Mouse (Mus musculus) liver, embryonic 14 days (tissue): ENCODE results near the gene Col6a3. TPM values are rescaled to one million over a fixed set of nuclear protein-coding genes. Genes with fewer than 3 reads are reported as not detected.

Experiments
- polyA plus RNA-seq: library from polyadenylated mRNA; depleted of rRNA; stranded (reverse); fragments of >200 nt; gene quantifications from 2 replicates; pipeline ENCODE4 v1.2.3, GENCODE M21; 2012; rRNA removed

The Col6a3 gene
- polyA plus RNA-seq: 4.1 and 7.7 TPM in 2 replicates

DNA sequence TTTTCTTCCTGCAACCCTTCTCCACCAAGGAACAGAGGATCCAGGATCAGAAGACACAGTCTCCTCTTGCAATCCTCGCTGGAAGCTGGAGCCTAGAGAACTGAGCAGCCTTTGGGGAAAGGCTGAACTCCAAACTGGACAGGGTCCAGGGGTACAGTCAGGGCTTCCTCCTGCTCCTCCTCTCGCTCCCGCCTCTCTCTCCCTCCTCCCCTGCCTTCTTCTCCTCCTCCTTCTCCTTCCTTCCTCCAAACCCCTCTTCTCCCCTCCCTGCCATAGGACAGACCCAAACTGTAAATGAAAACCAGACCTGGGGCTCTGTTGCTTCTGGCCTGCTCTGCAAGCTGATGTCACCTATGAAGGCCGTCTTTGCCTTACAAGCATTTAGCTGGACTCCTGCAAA, at the start of gene Col6a3:
Col6a3 (minus strand) TSS at position 136 of the 400 bp plus-strand sequence.

Other genes with a start within 250 kb of the Col6a3 start
- gene Cops8, start 241.0 kb downstream of the Col6a3 start, polyA plus RNA-seq: 26.8 and 34.0 TPM in 2 replicates
- 0.01 TPM in 2 replicates for gene Mlph, start 71.1 kb upstream of the Col6a3 start, polyA plus RNA-seq
- gene Prlh, start 109.1 kb upstream of the Col6a3 start, polyA plus RNA-seq: not detected in 2 replicates
- gene Rab17, start 125.7 kb upstream of the Col6a3 start, polyA plus RNA-seq: 1.8 and 2.3 TPM in 2 replicates
- gene Lrrfip1, start 154.8 kb upstream of the Col6a3 start, polyA plus RNA-seq: 9.4 and 10.1 TPM in 2 replicates